Comparison of ENCODE assay signal across 11 mouse cellular contexts in genomic region chr7:71531496-71531895, GRCm38 (mm10).
A peak's percentile ranks its signal among the peaks of the same experiment; 100 is the strongest.
DNase-seq lines count a peak whose midpoint lies in the region; ATAC-seq and TF ChIP-seq lines count a peak whose summit lies in the region.
"Had no signal": no experiment of that assay in that cellular context is flagged by ENCODE, and none has a peak within 500 bp of the region (broad histone marks: within the 10 kb centered on the region; RNA-seq: fewer than 3 reads in every experiment).

No protein-coding gene starts in this region.

- 47% methylated on average over 6 of the region's 6 CpGs for WGBS in kidney, adult 2 months
- WGBS in heart, adult 2 months = 18% methylated on average over 6 of the region's 6 CpGs
- WGBS in kidney, embryonic 16.5 days = 59% methylated on average over 6 of the region's 6 CpGs

- ATAC-seq in kidney, embryonic 16.5 days (ENCODE audit: low FRiP score, low TSS enrichment) = no peak

- H3K27ac ChIP-seq in kidney, adult 2 months (ENCODE audit: insufficient read depth, low read depth, low read length) = no peak overlapping the region
- peak overlapping the region; percentile 52 for H3K27ac ChIP-seq in heart, adult 2 months
- peak overlapping the region; percentile 73 for H3K27ac ChIP-seq in kidney, embryonic 16.5 days (ENCODE audit: low read length)

- no peaks in the 10 kb centered on the region for H3K36me3 ChIP-seq in kidney, adult 2 months (ENCODE audit: control insufficient read depth, insufficient read depth, low read length)
- no peaks in the 10 kb centered on the region for H3K36me3 ChIP-seq in heart, adult 2 months (ENCODE audit: control insufficient read depth, insufficient read depth, low read length)
- no peaks in the 10 kb centered on the region for H3K36me3 ChIP-seq in kidney, embryonic 16.5 days (ENCODE audit: insufficient read depth, low read length)

- TF ChIP-seq EP300 in heart, adult 2 months (IDR thresholded peaks at IDR 0.05; ENCODE audit: insufficient read depth, low read depth, low read length) = no peak

- no peaks in the 10 kb centered on the region for H3K4me1 ChIP-seq in kidney, adult 2 months (ENCODE audit: control insufficient read depth, insufficient read depth, low read length)
- H3K4me1 ChIP-seq in heart, adult 2 months (ENCODE audit: control insufficient read depth, insufficient read depth, low read length) = peaks cover 3% of the 10 kb centered on the region
- 0 out of 2 replicates have a peak, but pooled peaks cover 5% of the 10 kb centered on the region for H3K4me1 ChIP-seq in kidney, embryonic 16.5 days (ENCODE audit: insufficient read depth, low read length)

- intact Hi-C loops in heart, adult 2 months (cut with DNase I) = no loop called here

- no peaks in the 10 kb centered on the region for H3K9me3 ChIP-seq in kidney, embryonic 16.5 days (ENCODE audit: low read length)

- no peaks in the 10 kb centered on the region for H3K79me2 ChIP-seq in heart, adult 2 months (replicated peaks; ENCODE audit: control insufficient read depth, insufficient read depth, low read length)

- TF ChIP-seq CTCF in kidney, adult 2 months (conservative IDR thresholded peaks at IDR 0.05; ENCODE audit: insufficient read depth, insufficient read length, low read depth, low read length) = no peak
- TF ChIP-seq CTCF in heart, adult 2 months (IDR thresholded peaks at IDR 0.05) = no peak

- H3K4me2 ChIP-seq in kidney, embryonic 16.5 days (replicated peaks; ENCODE audit: low read depth, low read length) = 0 out of 2 replicates have a peak overlapping the region, but pooled peaks have one; percentile 4

- no peak for TF ChIP-seq POLR2A in kidney, adult 2 months (IDR thresholded peaks at IDR 0.05; ENCODE audit: low read depth, low read length)
- no peak for TF ChIP-seq POLR2A in heart, adult 2 months (IDR thresholded peaks at IDR 0.05; ENCODE audit: insufficient read depth, low read depth, low read length)

- DNase-seq in kidney, adult 2 months = peak; percentile 36
- DNase-seq in kidney, adult 11 months = no peak
- peak; percentile 27 to 35 for DNase-seq in heart, adult 2 months
- DNase-seq in lung, postnatal 14 days = peak; percentile 19
- DNase-seq in T-cell, adult 2 months (ENCODE audit: low spot score) = no peak
- no peak for DNase-seq in spleen, postnatal 14 days (ENCODE audit: low spot score in 2 of 2)
- DNase-seq in urinary bladder, postnatal 25 days (ENCODE audit: low spot score) = no peak
- DNase-seq: B cell, adult 2 months; cerebellum, adult 18-20 months; thymus, adult 2 months had no signal

- no peaks in the 10 kb centered on the region for H3K27me3 ChIP-seq in kidney, adult 2 months (replicated peaks; ENCODE audit: control insufficient read depth, insufficient read depth, low read length)
- no peaks in the 10 kb centered on the region for H3K27me3 ChIP-seq in heart, adult 2 months (ENCODE audit: control insufficient read depth, insufficient read depth, low read length)
- H3K27me3 ChIP-seq in kidney, embryonic 16.5 days (ENCODE audit: insufficient read depth, low read length) = no peaks in the 10 kb centered on the region

- no peak overlapping the region for H3K4me3 ChIP-seq in kidney, adult 2 months (ENCODE audit: insufficient read depth, low read depth, low read length)
- H3K4me3 ChIP-seq in heart, adult 2 months = no peak overlapping the region
- no peak overlapping the region for H3K4me3 ChIP-seq in kidney, embryonic 16.5 days (ENCODE audit: low read length)

- H3K9ac ChIP-seq in heart, adult 2 months (ENCODE audit: low read depth, low read length) = no peak overlapping the region
- H3K9ac ChIP-seq in kidney, embryonic 16.5 days (replicated peaks; ENCODE audit: low read length) = no peak overlapping the region

Comparison
In these comparisons a context has a peak if more than half of its experiments do, and no peak if none do; other contexts are left out.
1. DNase-seq: peak in kidney, adult 2 months (single experiment), heart, adult 2 months (2 of 2) and lung, postnatal 14 days (single experiment); none in kidney, adult 11 months (single experiment), T-cell, adult 2 months (single experiment), spleen, postnatal 14 days (0 of 2) and urinary bladder, postnatal 25 days (single experiment).